Mouse (Mus musculus): ENCODE measurements around the gene B3galt6. TPM values are rescaled to one million over a fixed set of nuclear protein-coding genes. Genes with fewer than 3 reads are reported as not detected.
A peak's percentile ranks its signal among the peaks of the same experiment; 100 is the strongest.

The B3galt6 gene
- polyA plus RNA-seq (2016; fragmentation: Nextera tagmentation; extraction: Ambion mirVana), result 12.7 and 14.0 TPM in 2 replicates

- DNase-seq (ENCODE audit: extremely low spot score, low spot score), result peak; percentile 85
- Histone ChIP-seq H3K27me3 (ENCODE audit: poor library complexity, severe bottlenecking) (no peaks in the 10 kb centered on the region), H3K36me3 (replicated peaks) (peaks cover 40% of the 10 kb centered on the region), H3K4me3 (peak within 1 kb of the TSS; percentile 71), H3K27ac (peak within 1 kb of the TSS; percentile 95), H3K9me3 (peaks cover 8% of the 10 kb centered on the region; the same call in 1 of the 2 replicates), H3K4me1 (peaks cover 26% of the 10 kb centered on the region)
- WGBS, result under 1% methylated on average over 99 of the region's 99 CpGs
Measured at GRCm38 (mm10) chr4:155992241-155992905, at the start of gene B3galt6, which contains the start of gene Sdf4. B3galt6 (minus strand) TSS chr4:155992649. Sdf4 (plus strand) TSS chr4:155992872.

- WGBS, result 7% methylated on average over 25 of the region's 25 CpGs
- DNase-seq (ENCODE audit: extremely low spot score, low spot score), result no peak
- H3K4me3 ChIP-seq, result peak overlapping the region; percentile 46
- H3K4me1 ChIP-seq, result peaks cover 51% of the 10 kb centered on the region
- H3K9me3 ChIP-seq, result no peaks in the 10 kb centered on the region
- peaks cover 38% of the 10 kb centered on the region for H3K27me3 ChIP-seq (ENCODE audit: poor library complexity, severe bottlenecking)
- H3K27ac ChIP-seq, result no peak overlapping the region
- H3K36me3 ChIP-seq (replicated peaks), result no peaks in the 10 kb centered on the region
Measured at GRCm38 (mm10) chr4:156034901-156035300, 42.5 kb upstream of the B3galt6 start.

GRCm38 (mm10) chr4:156034301-156034700 lies 41.9 kb upstream of the B3galt6 start:
- Histone ChIP-seq H3K27ac (no peak overlapping the region), H3K4me1 (peaks cover 51% of the 10 kb centered on the region), H3K36me3 (replicated peaks) (peaks cover 3% of the 10 kb centered on the region), H3K27me3 (ENCODE audit: poor library complexity, severe bottlenecking) (peaks cover 38% of the 10 kb centered on the region), H3K9me3 (no peaks in the 10 kb centered on the region), H3K4me3 (peak overlapping the region; percentile 46; the same call in 1 of the 2 replicates)
- DNase-seq (ENCODE audit: extremely low spot score, low spot score), result no peak
- WGBS, result 45% methylated on average over 4 of the region's 4 CpGs

- Histone ChIP-seq H3K4me3 (no peak overlapping the region), H3K36me3 (replicated peaks) (peaks cover 7% of the 10 kb centered on the region), H3K27ac (no peak overlapping the region), H3K9me3 (no peaks in the 10 kb centered on the region), H3K27me3 (ENCODE audit: poor library complexity, severe bottlenecking) (peaks cover 38% of the 10 kb centered on the region), H3K4me1 (peaks cover 51% of the 10 kb centered on the region)
- WGBS, result 52% methylated on average over 6 of the region's 6 CpGs
- DNase-seq (ENCODE audit: extremely low spot score, low spot score), result peak; percentile 36
Measured at GRCm38 (mm10) chr4:156033476-156034119, 41.1 kb upstream of the B3galt6 start.

- H3K27ac ChIP-seq, result peak overlapping the region; percentile 91
- no peaks in the 10 kb centered on the region for H3K9me3 ChIP-seq
- H3K4me1 ChIP-seq, result peaks cover 51% of the 10 kb centered on the region
- H3K27me3 ChIP-seq (ENCODE audit: poor library complexity, severe bottlenecking), result peaks cover 38% of the 10 kb centered on the region
- H3K36me3 ChIP-seq (replicated peaks), result peaks cover 14% of the 10 kb centered on the region
- no peak overlapping the region; the same call in 1 of the 2 replicates for H3K4me3 ChIP-seq
- WGBS, result 93% methylated on average over 4 of the region's 4 CpGs
- no peak for DNase-seq (ENCODE audit: extremely low spot score, low spot score)
Measured at GRCm38 (mm10) chr4:156032856-156033255, 40.4 kb upstream of the B3galt6 start.

- Histone ChIP-seq H3K9me3 (no peaks in the 10 kb centered on the region), H3K27me3 (ENCODE audit: poor library complexity, severe bottlenecking) (peaks cover 38% of the 10 kb centered on the region), H3K27ac (peak overlapping the region; percentile 91), H3K4me1 (peaks cover 51% of the 10 kb centered on the region), H3K4me3 (peak overlapping the region; percentile 59), H3K36me3 (replicated peaks) (peaks cover 24% of the 10 kb centered on the region)
- 3% methylated on average over 24 of the region's 24 CpGs for WGBS
- peak; percentile 81 for DNase-seq (ENCODE audit: extremely low spot score, low spot score)
Measured at GRCm38 (mm10) chr4:156031593-156032391, 39.3 kb upstream of the B3galt6 start.

GRCm38 (mm10) chr4:156031255-156031592 lies 38.8 kb upstream of the B3galt6 start:
- WGBS, result 7% methylated on average over 7 of the region's 7 CpGs
- Histone ChIP-seq H3K4me3 (peak overlapping the region; percentile 59), H3K9me3 (no peaks in the 10 kb centered on the region), H3K36me3 (replicated peaks) (peaks cover 30% of the 10 kb centered on the region), H3K27ac (peak overlapping the region; percentile 91), H3K27me3 (ENCODE audit: poor library complexity, severe bottlenecking) (peaks cover 33% of the 10 kb centered on the region), H3K4me1 (peaks cover 51% of the 10 kb centered on the region)
- no peak for DNase-seq (ENCODE audit: extremely low spot score, low spot score)

GRCm38 (mm10) chr4:156030651-156031118 lies 38.2 kb upstream of the B3galt6 start:
- peaks cover 35% of the 10 kb centered on the region for H3K36me3 ChIP-seq (replicated peaks)
- peaks cover 28% of the 10 kb centered on the region for H3K27me3 ChIP-seq (ENCODE audit: poor library complexity, severe bottlenecking)
- DNase-seq (ENCODE audit: extremely low spot score, low spot score), result no peak
- peak overlapping the region; percentile 91 for H3K27ac ChIP-seq
- H3K4me3 ChIP-seq, result peak overlapping the region; percentile 59
- H3K4me1 ChIP-seq, result peaks cover 49% of the 10 kb centered on the region
- WGBS, result 78% methylated on average over 9 of the region's 9 CpGs
- H3K9me3 ChIP-seq, result no peaks in the 10 kb centered on the region

GRCm38 (mm10) chr4:156028580-156028979 lies 36.1 kb upstream of the B3galt6 start:
- H3K27ac ChIP-seq, result no peak overlapping the region
- 91% methylated on average over 7 of the region's 7 CpGs for WGBS
- no peaks in the 10 kb centered on the region for H3K9me3 ChIP-seq
- no peak overlapping the region for H3K4me3 ChIP-seq
- H3K36me3 ChIP-seq (replicated peaks), result peaks cover 39% of the 10 kb centered on the region
- DNase-seq (ENCODE audit: extremely low spot score, low spot score), result no peak
- peaks cover 8% of the 10 kb centered on the region; the same call in 1 of the 2 replicates for H3K27me3 ChIP-seq (ENCODE audit: poor library complexity, severe bottlenecking)
- peaks cover 32% of the 10 kb centered on the region for H3K4me1 ChIP-seq

- 83% methylated on average over 4 of the region's 4 CpGs for WGBS
- no peaks in the 10 kb centered on the region for H3K27me3 ChIP-seq (ENCODE audit: poor library complexity, severe bottlenecking)
- peaks cover 39% of the 10 kb centered on the region for H3K36me3 ChIP-seq (replicated peaks)
- DNase-seq (ENCODE audit: extremely low spot score, low spot score), result no peak
- H3K4me1 ChIP-seq, result peaks cover 9% of the 10 kb centered on the region
- no peak within 1 kb of the TSS for H3K27ac ChIP-seq
- no peak within 1 kb of the TSS for H3K4me3 ChIP-seq
- no peaks in the 10 kb centered on the region for H3K9me3 ChIP-seq
Measured at GRCm38 (mm10) chr4:156026013-156026412, 33.6 kb upstream of the B3galt6 start, which contains the start of gene Tnfrsf18. Tnfrsf18 (plus strand) TSS chr4:156026164.

GRCm38 (mm10) chr4:156024184-156024583 lies 31.7 kb upstream of the B3galt6 start:
- Histone ChIP-seq H3K9me3 (no peaks in the 10 kb centered on the region), H3K36me3 (replicated peaks) (peaks cover 42% of the 10 kb centered on the region), H3K4me3 (no peak overlapping the region), H3K27ac (no peak overlapping the region), H3K4me1 (no peaks in the 10 kb centered on the region), H3K27me3 (ENCODE audit: poor library complexity, severe bottlenecking) (no peaks in the 10 kb centered on the region)
- DNase-seq (ENCODE audit: extremely low spot score, low spot score), result no peak
- 94% methylated on average over 7 of the region's 7 CpGs for WGBS

- DNase-seq (ENCODE audit: extremely low spot score, low spot score), result no peak
- H3K27ac ChIP-seq, result no peak overlapping the region
- H3K4me3 ChIP-seq, result no peak overlapping the region
- WGBS, result 86% methylated on average over 9 of the region's 9 CpGs
- H3K4me1 ChIP-seq, result no peaks in the 10 kb centered on the region
- no peaks in the 10 kb centered on the region for H3K9me3 ChIP-seq
- H3K27me3 ChIP-seq (ENCODE audit: poor library complexity, severe bottlenecking), result no peaks in the 10 kb centered on the region
- peaks cover 40% of the 10 kb centered on the region for H3K36me3 ChIP-seq (replicated peaks)
Measured at GRCm38 (mm10) chr4:156023520-156023919, 31.1 kb upstream of the B3galt6 start.

Measured in forebrain, embryonic 10.5 days (tissue).